Mouse (Mus musculus): Measurements from ENCODE around the gene Hist1h1c.
"Not testable (repeated sequence)": the region's sequence is repeated elsewhere in the genome, so short reads cannot be mapped to it uniquely, and the experiment has no call there.

The Hist1h1c gene

DNA sequence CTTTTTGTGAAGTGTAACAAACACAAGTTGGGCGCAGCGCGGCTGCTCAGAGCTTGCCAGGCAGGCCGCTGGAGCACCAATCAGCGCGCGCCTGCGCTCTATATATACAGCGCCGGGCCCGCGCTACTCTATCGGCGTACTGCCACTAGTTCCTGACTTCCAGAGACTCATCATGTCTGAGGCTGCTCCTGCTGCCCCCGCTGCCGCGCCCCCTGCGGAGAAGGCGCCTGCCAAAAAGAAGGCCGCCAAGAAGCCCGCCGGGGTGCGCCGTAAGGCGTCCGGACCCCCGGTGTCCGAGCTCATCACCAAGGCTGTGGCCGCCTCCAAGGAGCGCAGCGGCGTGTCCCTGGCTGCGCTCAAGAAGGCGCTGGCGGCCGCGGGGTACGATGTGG, at the start of gene Hist1h1c:
Gene Hist1h1c (plus strand): TSS at position 132 of the 392 bp plus-strand sequence.
- DNase-seq (ENCODE audit: low spot score): peak; percentile 90

DNA sequence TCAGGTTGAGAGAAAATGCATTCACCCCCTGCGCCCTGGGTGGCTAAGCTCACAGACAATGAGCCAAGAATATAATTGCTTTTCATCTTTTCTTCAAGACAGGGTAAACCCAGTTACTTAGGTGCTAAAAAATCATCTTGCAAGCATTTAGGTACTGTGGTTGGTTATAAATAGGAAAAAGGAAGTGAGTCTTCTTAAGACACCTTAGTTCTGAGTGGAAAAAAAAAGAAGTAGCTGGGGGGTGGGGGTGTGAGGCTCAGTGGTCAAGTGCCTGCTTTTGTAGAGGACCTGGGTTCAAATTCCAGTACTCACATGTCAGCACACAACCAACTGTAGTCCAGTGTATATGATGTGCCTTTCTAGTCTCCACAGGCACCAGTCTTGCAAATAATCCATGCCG, 49.7 kb upstream of the Hist1h1c start:
- DNase-seq (ENCODE audit: low spot score): no peak

DNA sequence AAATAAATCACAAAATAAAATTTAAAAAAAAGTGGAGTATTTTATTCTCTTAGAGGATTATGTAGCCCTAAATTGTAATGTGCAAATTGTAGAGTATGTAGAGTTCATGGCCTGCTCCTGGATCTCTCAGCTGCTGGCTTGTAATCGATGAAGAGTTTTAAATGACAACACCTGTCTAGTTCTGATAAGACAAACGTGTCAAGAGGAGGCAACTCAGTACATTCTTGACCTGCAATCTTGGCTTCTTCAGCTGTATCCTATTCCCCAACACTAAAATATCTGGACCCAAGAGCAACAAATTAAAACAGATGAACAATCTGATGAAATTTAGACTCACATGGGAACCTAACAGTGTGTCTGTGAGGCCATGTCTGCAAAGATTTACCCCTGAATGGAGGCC, 49.1 kb upstream of the Hist1h1c start:
- no peak for DNase-seq (ENCODE audit: low spot score)

DNA sequence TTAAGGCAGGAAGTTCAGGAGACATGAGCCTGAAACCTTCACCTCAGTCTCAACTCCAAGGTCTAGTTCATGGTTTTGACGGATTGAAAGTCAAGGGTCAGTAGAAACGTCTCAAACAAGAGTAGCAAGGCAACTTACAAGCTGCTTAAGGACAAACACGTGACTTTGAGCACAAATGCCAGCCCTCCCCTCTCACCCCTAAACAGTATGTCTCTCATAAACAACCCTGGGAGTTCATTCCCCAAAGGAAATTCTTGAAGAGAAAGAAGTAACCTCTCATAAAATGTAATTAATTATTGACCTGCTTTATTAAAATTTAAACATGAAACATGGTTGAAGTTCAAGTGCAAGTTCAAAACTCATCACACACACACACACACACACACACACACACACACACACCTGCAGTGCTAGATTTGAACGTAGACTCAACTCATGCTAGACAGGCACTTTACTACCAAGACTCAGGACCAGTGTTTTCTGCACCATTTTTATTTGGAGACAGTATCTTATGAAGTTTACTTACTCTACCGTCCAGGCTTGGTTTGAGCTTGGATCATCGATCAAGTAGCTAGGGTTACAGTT, 44.7 kb upstream of the Hist1h1c start:
- DNase-seq (ENCODE audit: low spot score): no peak

DNA sequence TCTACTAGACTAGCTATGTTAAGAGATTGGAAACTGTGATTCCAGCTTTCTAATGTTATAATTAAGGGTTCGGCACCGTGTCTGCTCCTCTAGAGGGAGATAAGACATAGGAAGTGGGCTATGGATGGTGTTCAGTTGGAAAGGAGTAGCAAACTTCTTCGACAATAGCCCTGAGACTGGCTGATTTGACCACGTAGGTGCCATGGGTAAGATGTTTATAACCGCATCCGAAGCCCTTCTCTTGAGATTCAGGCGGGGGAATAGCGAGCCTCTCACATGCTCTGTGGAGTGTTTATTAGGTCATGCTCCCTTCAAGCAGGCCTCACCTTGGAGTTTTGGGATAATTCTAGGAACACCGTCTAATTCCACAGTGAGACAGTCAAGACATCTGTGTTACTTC, 43.7 kb upstream of the Hist1h1c start:
- no peak for DNase-seq (ENCODE audit: low spot score)

DNA sequence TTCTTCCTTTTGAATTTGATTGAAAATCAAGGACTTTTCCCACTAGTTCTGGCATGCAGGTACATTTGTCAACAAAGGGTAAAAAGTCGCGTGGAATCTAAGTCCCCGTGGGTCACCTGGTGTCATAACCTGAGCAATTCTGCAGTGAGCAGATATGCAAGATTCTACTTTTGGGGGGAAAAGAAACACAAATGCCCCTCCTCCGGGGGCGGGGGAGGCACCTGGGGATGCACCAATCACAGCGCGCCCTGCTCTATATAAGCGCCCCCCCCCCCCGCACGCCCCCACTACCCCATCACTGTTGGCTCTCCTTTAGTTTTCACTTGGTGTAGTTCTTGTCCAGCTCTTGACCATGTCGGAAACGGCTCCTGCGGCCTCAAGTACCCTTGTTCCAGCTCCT, 43.1 kb upstream of the Hist1h1c start, which contains the start of gene Hist1h1t:
Gene Hist1h1t (plus strand): TSS at position 301 of the 400 bp plus-strand sequence.
- no peak for DNase-seq (ENCODE audit: low spot score)

DNA sequence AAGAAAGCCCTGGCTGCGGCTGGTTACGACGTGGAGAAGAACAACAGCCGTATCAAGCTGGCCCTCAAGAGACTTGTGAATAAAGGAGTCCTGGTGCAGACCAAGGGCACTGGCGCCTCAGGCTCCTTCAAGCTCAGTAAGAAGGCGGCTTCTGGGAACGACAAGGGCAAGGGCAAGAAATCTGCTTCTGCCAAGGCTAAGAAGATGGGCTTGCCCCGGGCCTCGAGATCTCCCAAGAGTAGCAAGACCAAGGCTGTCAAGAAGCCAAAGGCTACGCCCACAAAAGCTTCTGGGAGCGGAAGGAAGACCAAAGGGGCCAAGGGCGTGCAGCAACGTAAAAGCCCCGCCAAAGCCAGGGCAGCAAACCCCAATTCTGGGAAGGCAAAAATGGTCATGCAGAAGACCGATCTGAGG, 42.5 kb upstream of the Hist1h1c start:
- DNase-seq (ENCODE audit: low spot score): no peak

DNA sequence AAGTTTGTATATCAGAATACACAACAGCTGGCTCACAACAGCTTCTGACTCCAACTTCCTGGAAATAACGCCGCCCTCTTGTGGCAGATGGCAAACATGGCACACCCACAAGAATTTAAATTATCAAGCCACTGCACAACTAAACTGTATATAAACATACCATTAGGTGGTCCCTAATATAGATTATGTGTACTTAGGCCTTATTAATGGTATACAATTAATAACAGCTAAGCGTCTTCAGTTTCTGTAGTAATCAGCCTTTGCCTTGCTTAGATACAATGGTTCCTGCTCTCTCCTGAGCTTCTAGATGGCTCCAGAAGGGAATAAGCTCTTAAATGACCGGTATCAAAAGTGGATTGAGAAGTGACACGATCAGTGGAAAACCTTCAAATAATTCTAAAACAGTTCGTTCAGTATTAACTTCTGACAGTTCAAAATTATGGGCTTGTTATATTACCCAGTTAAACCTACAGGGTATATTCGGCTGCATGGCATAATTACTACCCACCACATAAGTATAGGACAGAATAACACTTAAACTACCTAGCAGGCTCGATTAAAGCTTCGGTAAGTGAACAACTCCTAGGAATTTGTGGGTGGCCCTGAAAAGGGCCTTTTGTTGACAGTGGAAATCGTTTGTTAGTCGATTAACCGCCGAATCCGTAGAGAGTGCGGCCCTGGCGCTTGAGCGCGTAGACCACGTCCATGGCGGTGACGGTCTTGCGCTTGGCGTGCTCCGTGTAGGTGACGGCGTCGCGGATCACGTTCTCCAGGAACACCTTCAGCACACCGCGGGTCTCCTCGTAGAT, 40.9 kb upstream of the Hist1h1c start:
- peak; percentile 76 for DNase-seq (ENCODE audit: low spot score)

DNA sequence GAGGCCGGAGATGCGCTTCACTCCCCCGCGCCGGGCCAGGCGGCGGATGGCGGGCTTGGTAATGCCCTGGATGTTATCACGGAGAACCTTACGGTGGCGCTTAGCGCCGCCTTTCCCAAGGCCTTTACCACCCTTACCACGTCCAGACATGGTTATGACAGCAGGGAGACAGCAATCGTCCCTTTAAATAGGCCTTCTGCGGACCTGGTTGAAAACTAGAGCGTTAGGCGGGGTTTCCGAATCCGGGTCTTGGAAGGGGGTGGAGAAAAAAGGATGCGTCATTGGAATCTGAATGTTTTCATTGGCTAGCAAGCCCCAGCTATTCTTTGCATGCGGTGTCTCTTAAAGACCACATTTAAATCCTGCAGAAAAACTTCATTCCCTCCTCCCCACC, 40.3 kb upstream of the Hist1h1c start, which contains the start of gene Hist1h4c:
Gene Hist1h4c (minus strand): TSS at position 155 of the 394 bp plus-strand sequence.
- DNase-seq (ENCODE audit: low spot score): peak; percentile 97

DNA sequence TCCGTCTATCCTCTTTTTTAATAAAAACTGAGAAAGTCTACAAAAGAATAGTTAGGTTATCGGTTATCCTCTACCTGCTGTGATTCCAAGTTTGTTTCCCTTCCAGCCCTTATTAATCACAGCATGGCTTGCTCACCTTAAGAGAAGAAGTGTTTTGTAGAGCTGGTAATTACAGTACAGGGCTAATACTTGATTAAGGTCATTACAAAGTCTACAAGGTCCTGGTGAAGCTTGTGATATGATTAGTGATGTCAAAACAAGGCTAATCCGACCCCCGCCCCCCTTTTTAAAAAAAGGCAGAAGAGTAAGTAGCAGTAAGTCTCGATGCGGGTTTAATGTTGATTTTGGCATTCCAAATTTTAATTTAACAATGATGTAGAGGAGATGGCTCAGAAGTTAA, 39.6 kb upstream of the Hist1h1c start:
- DNase-seq (ENCODE audit: low spot score): no peak

DNA sequence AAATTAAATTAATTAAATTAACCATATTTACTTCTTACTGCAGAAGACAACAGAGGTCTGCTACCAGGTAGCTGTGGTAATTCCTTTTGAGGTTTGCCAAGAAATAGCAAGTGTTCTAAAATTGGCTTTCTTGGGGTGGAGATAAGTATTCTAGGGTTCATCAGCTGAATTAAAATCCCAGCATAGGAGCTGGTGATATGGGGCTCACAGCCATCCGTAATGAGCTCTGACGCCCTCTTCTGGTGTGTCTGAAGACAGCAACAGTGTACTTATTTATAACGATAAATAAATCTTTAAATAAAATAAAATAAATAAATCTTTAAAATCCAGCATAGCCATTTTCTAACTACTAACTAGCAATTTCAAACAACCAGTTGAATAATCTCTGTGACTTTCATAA, 38.8 kb upstream of the Hist1h1c start:
- no peak for DNase-seq (ENCODE audit: low spot score)

DNA sequence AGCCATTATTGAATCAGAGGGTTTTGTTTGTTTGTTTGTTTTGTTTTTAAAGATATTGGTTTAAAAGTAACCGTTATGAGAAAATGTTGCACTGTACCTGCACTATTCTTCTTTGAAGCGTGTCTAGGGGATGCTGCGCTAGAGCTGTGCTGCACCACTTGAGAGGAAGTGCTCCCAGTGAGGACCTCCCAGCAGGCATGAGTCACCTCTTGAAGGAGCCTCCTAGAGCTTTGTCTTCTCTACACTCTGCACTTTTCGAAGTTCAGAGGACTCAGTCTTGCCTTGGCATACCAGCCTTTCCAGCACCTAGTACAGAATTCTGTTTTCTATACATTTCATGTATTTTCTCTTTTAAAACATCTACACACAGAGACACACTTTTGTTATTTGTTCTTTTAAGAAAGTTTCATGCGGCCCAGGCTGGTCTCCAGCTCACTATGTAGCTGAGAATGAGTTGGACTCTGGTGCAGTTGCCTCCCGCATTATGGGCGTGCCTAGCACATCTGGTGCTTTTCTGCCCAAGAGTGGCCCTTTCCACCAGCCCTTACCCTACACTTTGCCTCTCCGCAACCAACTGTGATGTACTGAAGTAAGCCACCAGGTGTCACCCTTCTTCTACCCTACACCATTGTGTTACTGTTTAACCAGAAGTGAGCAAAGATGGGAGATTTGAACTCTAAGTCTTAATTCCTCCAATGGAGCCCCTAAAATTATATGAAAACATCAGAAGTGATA, 37.7 kb upstream of the Hist1h1c start:
- peak; percentile 81 for DNase-seq (ENCODE audit: low spot score)

DNA sequence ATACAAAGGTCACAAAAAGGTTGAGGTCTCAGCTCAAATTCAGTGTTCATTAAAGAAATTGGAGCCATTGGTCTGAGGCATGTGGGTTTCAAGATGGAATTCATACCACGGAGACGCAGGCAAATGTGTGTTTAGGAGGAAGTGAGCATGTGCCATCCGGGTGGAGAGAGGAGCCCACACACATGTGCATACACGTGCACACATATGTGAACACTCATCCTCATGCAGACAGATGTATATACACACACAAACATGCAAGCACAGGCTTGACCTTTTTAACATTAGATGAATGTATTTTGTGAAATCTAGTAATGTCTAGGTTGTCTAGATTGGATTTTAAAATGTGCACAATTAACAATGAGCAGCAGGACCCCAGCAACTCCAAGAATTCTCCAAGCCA, 36.4 kb upstream of the Hist1h1c start:
- DNase-seq (ENCODE audit: low spot score): no peak

DNA sequence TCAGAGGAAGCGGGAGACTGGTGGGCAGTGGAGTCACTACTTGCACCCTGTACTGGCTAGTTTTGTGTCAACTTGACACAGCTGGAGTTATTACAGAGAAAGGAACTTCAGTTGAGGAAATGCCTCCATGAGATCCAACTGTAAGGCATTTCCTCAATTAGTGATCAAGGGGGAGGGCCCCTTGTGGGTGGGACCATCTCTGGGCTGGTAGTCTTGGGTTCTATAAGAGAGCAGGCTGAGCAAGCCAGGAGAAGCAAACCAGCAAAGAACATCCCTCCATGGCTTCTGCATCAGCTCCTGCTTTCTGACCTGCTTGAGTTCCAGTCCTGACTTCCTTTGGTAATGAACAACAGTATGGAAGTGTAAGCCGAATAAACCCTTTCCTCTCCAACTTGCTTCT, 35.8 kb upstream of the Hist1h1c start:
- DNase-seq (ENCODE audit: low spot score): not testable (repeated sequence)

DNA sequence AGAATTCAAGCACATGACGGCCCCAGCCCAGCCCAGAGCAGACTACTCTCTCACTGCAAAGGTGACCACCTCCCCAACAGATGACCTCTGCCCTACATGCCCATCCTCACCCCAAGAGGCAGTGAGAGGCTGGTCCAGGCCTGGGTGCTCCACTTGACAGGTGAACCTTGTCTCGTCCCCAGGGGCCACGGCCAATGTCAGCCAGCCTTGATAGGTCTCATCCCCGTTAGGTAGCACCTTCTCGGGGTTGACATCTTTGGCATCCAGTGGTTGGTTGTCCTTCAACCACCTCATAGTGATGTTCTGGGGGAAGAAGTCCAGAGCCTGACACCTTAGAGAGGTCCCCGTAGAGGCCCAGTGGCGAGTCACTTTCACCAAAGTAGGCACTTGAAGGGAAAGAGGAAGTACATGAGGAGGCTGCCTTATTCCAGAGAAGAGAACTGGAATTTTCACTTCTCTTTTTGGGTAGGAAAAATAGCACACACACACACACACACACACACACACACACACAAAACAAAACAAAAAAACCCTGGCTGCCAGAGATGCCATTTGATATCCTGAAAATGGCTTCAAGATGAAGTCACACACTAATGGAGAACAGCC, 32.8 kb upstream of the Hist1h1c start:
- DNase-seq (ENCODE audit: low spot score): no peak

DNA sequence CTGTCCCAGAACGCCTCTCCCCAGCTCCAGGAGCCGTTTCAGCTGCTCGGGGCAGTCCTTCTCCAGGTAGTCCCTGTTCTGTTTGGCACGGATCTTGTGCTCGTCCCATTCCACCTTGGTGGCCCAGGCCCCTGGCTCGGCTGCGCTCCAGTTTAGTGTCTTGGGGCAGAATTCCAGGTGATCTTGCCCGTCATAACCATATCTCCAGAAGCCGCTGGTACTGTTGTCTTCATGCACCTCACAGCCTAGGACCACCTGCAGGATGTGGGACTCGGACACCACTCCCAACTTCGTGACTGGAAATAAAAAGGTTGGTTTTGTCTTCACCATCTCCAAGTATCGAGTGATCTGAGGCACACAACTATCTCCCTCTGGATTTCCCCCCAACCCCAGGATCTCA, 31.8 kb upstream of the Hist1h1c start:
- DNase-seq (ENCODE audit: low spot score): no peak

DNA sequence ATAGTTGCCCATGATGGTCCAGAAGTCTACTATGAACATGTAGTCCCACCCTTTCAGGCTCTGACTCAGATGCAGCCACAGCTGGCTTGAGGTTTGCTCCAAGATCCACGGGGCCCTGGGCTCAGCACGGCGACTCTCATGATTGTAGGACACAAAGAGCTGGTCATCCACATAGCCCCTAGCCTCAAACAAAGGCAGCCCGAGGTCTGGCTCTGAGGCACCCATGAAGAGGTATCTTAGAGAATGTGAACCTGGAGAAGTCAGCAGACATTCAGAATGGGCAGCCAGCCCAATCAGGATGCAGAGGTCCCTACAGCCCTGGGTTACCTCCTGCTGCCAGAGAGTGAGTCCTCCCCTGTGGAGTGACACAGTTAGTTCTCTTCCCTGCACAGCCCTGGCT, 30.6 kb upstream of the Hist1h1c start:
- no peak for DNase-seq (ENCODE audit: low spot score)

DNA sequence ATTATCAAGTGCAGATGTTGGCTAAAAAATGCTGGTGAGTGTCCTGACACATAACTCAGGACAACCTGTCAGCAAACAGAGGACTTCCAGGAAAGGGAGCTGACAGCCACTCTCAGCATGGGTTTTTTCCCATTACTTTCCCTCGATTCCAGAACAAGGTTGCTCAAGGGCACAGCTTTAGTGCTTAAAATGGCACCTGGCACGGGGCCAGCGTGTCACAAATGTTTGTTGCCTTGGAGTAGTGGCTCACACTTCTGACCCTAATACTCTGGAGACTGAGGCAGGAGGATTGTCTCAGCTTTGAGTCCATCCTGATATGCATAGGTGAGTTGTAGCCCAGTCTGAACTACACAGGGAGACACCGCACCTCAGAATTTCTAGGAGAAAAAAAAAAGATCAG, 30.0 kb upstream of the Hist1h1c start:
- DNase-seq (ENCODE audit: low spot score): no peak

DNA sequence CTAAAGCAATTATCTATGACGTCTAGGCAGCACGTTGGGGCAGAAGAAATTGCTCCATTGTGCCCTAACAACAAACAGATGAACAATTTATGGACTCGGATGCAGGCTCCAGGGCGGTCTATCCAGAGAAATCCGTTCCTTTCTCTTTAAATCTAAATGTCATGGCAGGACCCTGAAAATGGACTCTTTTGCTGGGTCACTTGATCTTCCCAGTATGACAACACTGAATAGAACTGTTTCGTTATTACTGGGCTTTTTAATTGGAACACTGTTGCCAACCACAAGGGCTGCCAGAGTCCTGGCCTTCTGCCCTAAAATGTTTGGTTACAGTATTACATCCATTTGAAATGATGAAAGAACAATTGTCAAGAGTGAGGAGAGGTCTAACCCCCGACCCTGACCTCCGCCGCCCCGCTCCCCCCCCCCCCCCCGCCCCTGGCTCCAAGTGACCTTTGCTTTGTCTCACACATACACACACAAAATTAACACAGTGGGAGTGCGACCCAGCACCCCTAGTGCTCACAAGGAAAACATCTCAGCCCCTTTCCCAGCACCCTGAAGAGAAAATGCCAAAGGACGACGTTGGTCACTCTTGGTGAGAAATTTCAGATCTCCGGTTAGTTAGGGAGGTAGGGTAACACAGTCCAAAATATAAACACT, 28.8 kb upstream of the Hist1h1c start:
- DNase-seq (ENCODE audit: low spot score): peak; percentile 44

DNA sequence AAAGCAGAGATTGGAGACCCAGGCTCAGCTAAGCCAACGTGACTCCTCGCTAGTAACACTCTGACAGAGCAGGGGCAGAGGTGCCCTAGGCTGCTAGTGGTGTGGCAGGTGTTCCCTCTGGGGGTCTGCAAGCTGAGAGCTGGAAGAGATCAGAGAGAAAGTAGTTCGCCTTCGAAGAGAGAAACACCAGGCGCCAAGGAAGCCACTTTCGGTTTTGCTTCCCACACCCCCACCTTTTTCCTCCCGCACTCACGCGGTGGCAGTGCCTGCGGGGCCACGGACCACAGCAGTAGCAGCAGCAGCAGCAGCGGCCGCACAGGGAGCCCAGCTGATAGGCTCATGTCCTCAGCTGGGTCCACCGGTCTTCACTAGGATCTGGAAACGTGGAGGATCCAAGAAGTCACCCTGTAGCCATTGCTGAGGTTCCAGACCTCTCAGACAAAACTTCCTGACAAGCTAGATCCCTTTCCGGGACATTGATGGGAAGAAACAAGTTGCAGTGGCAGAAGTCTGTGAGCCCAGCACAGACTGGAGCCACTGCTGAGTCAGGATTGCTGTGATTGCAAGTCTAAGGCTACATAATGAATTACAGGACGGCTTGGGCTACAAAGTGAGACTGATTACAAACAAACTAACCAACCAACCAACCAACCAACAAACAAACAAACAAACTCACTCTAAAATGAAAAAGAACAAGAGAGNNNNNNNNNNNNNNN, 28.1 kb upstream of the Hist1h1c start, which contains the start of gene Hfe:
Gene Hfe (minus strand): TSS at position 481 of the 716 bp plus-strand sequence.
- DNase-seq (ENCODE audit: low spot score): peak; percentile 76

Data from MN1 (cell line).